Mouse (Mus musculus) testis, adult 2 months (tissue): ENCODE results near the gene Tsks. TPM values are rescaled to one million over a fixed set of nuclear protein-coding genes. Genes with fewer than 3 reads are reported as not detected.

Source experiments
- H3K27ac ChIP-seq: fragments of 200-500 bp; 2 replicates; pipeline ENCODE4 v1.5.1; 2012; ENCODE audit warnings: low read depth, low read length; ENCODE audit not compliant: control insufficient read depth, insufficient read depth
- H3K27me3 ChIP-seq: fragments of 200-500 bp; 2 replicates; pipeline ENCODE4 v1.6.1; 2012; ENCODE audit warnings: mild to moderate bottlenecking, low read length, moderate library complexity; ENCODE audit not compliant: control insufficient read depth, insufficient read depth
- H3K36me3 ChIP-seq: fragments of 200-500 bp; 2 replicates; pipeline ENCODE4 v1.6.1; 2012; ENCODE audit warnings: mild to moderate bottlenecking, low read length; ENCODE audit not compliant: control insufficient read depth, insufficient read depth
- H3K4me1 ChIP-seq: fragments of 200-500 bp; 2 replicates; pipeline ENCODE4 v1.6.1; 2012; ENCODE audit warnings: low read length; ENCODE audit not compliant: control insufficient read depth, insufficient read depth
- H3K4me3 ChIP-seq: fragments of 200-500 bp; 2 replicates; pipeline ENCODE4 v1.5.1; 2012; ENCODE audit warnings: low read depth, mild to moderate bottlenecking, low read length, moderate library complexity, mixed read lengths; ENCODE audit not compliant: control insufficient read depth
- CTCF ChIP-seq: fragments of 200-500 bp; IDR thresholded peaks from 2 replicates; pipeline ENCODE4 v1.5.1; 2012; ENCODE audit warnings: low read depth, mild to moderate bottlenecking, inconsistent platforms, low read length, moderate library complexity; ENCODE audit not compliant: control insufficient read depth, insufficient read depth, insufficient replicate concordance
- POLR2A ChIP-seq: fragments of 200-500 bp; IDR thresholded peaks from 2 replicates; pipeline ENCODE4 v1.6.1; 2012; ENCODE audit warnings: low read depth, mild to moderate bottlenecking, inconsistent platforms, low read length, moderate library complexity; ENCODE audit not compliant: control insufficient read depth
- polyA plus RNA-seq: library from polyadenylated mRNA; depleted of rRNA; stranded (reverse); fragments of >200 nt; gene quantifications from 2 replicates; pipeline ENCODE4 v1.2.3, GENCODE M21; 2012; rRNA removed

Gene Tsks
- polyA plus RNA-seq, 1 experiment = 1,092 TPM

- H3K4me3 ChIP-seq = no peak overlapping the region
- TF ChIP-seq POLR2A (no peak), CTCF (no peak)
- H3K27me3 ChIP-seq = no peaks in the 10 kb centered on the region
- H3K4me1 ChIP-seq = peaks cover 4% of the 10 kb centered on the region
- no peak overlapping the region for H3K27ac ChIP-seq
- peaks cover 5% of the 10 kb centered on the region for H3K36me3 ChIP-seq
These were observed 61.5 kb downstream of the Tsks start for GRCm38 (mm10) chr7:45004546-45004945.

- no peak for TF ChIP-seq CTCF
- TF ChIP-seq POLR2A = no peak
- H3K36me3 ChIP-seq = peaks cover 3% of the 10 kb centered on the region
These were observed 62.5 kb downstream of the Tsks start for GRCm38 (mm10) chr7:45005321-45005992.

GRCm38 (mm10) chr7:45006503-45006902, 63.5 kb downstream of the Tsks start:
- no peaks in the 10 kb centered on the region for H3K4me1 ChIP-seq
- TF ChIP-seq POLR2A (no peak), CTCF (no peak)
- H3K27me3 ChIP-seq = no peaks in the 10 kb centered on the region
- peaks cover 2% of the 10 kb centered on the region for H3K36me3 ChIP-seq
- no peak overlapping the region for H3K4me3 ChIP-seq
- H3K27ac ChIP-seq = no peak overlapping the region

More at GRCm38 (mm10) chr7:45005321-45005992, 62.5 kb downstream of the Tsks start:
- H3K27ac ChIP-seq = no peak overlapping the region
- no peaks in the 10 kb centered on the region for H3K4me1 ChIP-seq
- H3K4me3 ChIP-seq = no peak overlapping the region
- H3K27me3 ChIP-seq = no peaks in the 10 kb centered on the region

GRCm38 (mm10) chr7:45007141-45007540, 64.1 kb downstream of the Tsks start:
- no peaks in the 10 kb centered on the region for H3K27me3 ChIP-seq
- peaks cover 2% of the 10 kb centered on the region for H3K36me3 ChIP-seq
- no peak overlapping the region for H3K27ac ChIP-seq
- no peak for TF ChIP-seq CTCF
- no peak for TF ChIP-seq POLR2A
- no peaks in the 10 kb centered on the region for H3K4me1 ChIP-seq
- H3K4me3 ChIP-seq = no peak overlapping the region

Other genes starting within 250 kb of the Tsks start
- 171 and 196 TPM in 2 replicates for gene Izumo2, start 234.5 kb upstream of the Tsks start, polyA plus RNA-seq
- 131 and 149 TPM in 2 replicates for gene Vrk3, start 194.8 kb upstream of the Tsks start, polyA plus RNA-seq
- 1.6 and 1.9 TPM in 2 replicates for gene Zfp473, start 192.2 kb upstream of the Tsks start, polyA plus RNA-seq
- gene Nup62, start 127.1 kb upstream of the Tsks start, polyA plus RNA-seq = 181 and 183 TPM in 2 replicates
- gene Il4i1, start 126.8 kb upstream of the Tsks start, polyA plus RNA-seq = 97.2 and 97.6 TPM in 2 replicates
- gene Atf5, start 126.5 kb upstream of the Tsks start, polyA plus RNA-seq = 21.6 TPM in 2 replicates
- 31.5 and 35.7 TPM in 2 replicates for gene Akt1s1, start 94.2 kb upstream of the Tsks start, polyA plus RNA-seq
- 24.4 and 28.5 TPM in 2 replicates for gene Tbc1d17, start 94.1 kb upstream of the Tsks start, polyA plus RNA-seq
- gene Pnkp, start 86.1 kb upstream of the Tsks start, polyA plus RNA-seq = 26.5 and 29.4 TPM in 2 replicates
- gene Ptov1, start 73.4 kb upstream of the Tsks start, polyA plus RNA-seq = 171 and 187 TPM in 2 replicates
- 143 and 206 TPM in 2 replicates for gene Med25, start 50.5 kb upstream of the Tsks start, polyA plus RNA-seq
- 39.2 and 40.0 TPM in 2 replicates for gene Fuz, start 47.1 kb upstream of the Tsks start, polyA plus RNA-seq
- 323 and 343 TPM in 2 replicates for gene Ap2a1, start 13.7 kb upstream of the Tsks start, polyA plus RNA-seq
- gene Cpt1c, start 31.6 kb downstream of the Tsks start, polyA plus RNA-seq = 137 and 148 TPM in 2 replicates
- gene Prmt1, start 43.4 kb downstream of the Tsks start, polyA plus RNA-seq = 59.6 and 60.1 TPM in 2 replicates
- 108 and 114 TPM in 2 replicates for gene Irf3, start 54.4 kb downstream of the Tsks start, polyA plus RNA-seq
- 85.4 and 93.5 TPM in 2 replicates for gene Bcl2l12, start 55.5 kb downstream of the Tsks start, polyA plus RNA-seq
- gene Scaf1, start 73.2 kb downstream of the Tsks start, polyA plus RNA-seq = 25.1 and 27.4 TPM in 2 replicates
- 43.4 and 44.2 TPM in 2 replicates for gene Rras, start 74.8 kb downstream of the Tsks start, polyA plus RNA-seq
- gene Prr12, start 109.7 kb downstream of the Tsks start, polyA plus RNA-seq = 3.4 and 3.5 TPM in 2 replicates
- 115 and 123 TPM in 2 replicates for gene Nosip, start 119.2 kb downstream of the Tsks start, polyA plus RNA-seq
- gene Prrg2, start 119.5 kb downstream of the Tsks start, polyA plus RNA-seq = 27.3 and 27.9 TPM in 2 replicates
- 10.4 and 16.3 TPM in 2 replicates for gene Rcn3, start 149.0 kb downstream of the Tsks start, polyA plus RNA-seq
- 5.4 and 5.8 TPM in 2 replicates for gene Fcgrt, start 160.6 kb downstream of the Tsks start, polyA plus RNA-seq
- gene Rps11, start 181.2 kb downstream of the Tsks start, polyA plus RNA-seq = 169 and 192 TPM in 2 replicates
- 859 and 869 TPM in 2 replicates for gene Rpl13a, start 185.6 kb downstream of the Tsks start, polyA plus RNA-seq
- 0.06 and 0.41 TPM in 2 replicates for gene Gm45713, start 193.0 kb downstream of the Tsks start, polyA plus RNA-seq
- 3.8 and 3.9 TPM in 2 replicates for gene Flt3l, start 193.2 kb downstream of the Tsks start, polyA plus RNA-seq
- gene Pih1d1, start 211.1 kb downstream of the Tsks start, polyA plus RNA-seq = 258 and 295 TPM in 2 replicates
- 12.8 and 13.4 TPM in 2 replicates for gene Aldh16a1, start 211.4 kb downstream of the Tsks start, polyA plus RNA-seq
- 33.5 and 34.1 TPM in 2 replicates for gene Slc17a7, start 220.7 kb downstream of the Tsks start, polyA plus RNA-seq
- 3.9 and 5.4 TPM in 2 replicates for gene Gfy, start 236.4 kb downstream of the Tsks start, polyA plus RNA-seq
- gene Pth2, start 237.8 kb downstream of the Tsks start, polyA plus RNA-seq = 21.9 and 28.2 TPM in 2 replicates